Mouse (Mus musculus): ENCODE results near the gene Pwwp2a. TPM values are rescaled to one million over a fixed set of nuclear protein-coding genes. Genes with fewer than 3 reads are reported as not detected.

The Pwwp2a gene
- total RNA-seq, 2 experiments from 2014 or later: 56.7 to 58.3 TPM

GRCm38 (mm10) chr11:43705751-43706150 is 24.0 kb downstream of the Pwwp2a start:
- DNase-seq (ENCODE audit: low spot score in 2 of 2): no peak

GRCm38 (mm10) chr11:43708409-43708808 is 26.6 kb downstream of the Pwwp2a start:
- intact Hi-C loops (cut with DNase I): no loop called here
- no peak for DNase-seq (ENCODE audit: low spot score in 2 of 2)

More at GRCm38 (mm10) chr11:43705751-43706150, 24.0 kb downstream of the Pwwp2a start:
- intact Hi-C loops (cut with DNase I): no loop called here

GRCm38 (mm10) chr11:43712178-43712577 is 30.4 kb downstream of the Pwwp2a start:
- DNase-seq (ENCODE audit: low spot score in 2 of 2): peak; percentile 31 to 33
- intact Hi-C loops (cut with DNase I): no loop called here

GRCm38 (mm10) chr11:43723411-43723810 is 41.6 kb downstream of the Pwwp2a start:
- intact Hi-C loops (cut with DNase I): loop anchor here (10.0 kb wide), 1 partner anchor 229 kb away; no protein-coding TSS in a partner anchor

GRCm38 (mm10) chr11:43727796-43728195 is 46.0 kb downstream of the Pwwp2a start:
- no peak for DNase-seq (ENCODE audit: low spot score in 2 of 2)
- intact Hi-C loops (cut with DNase I): loop anchor here (10.0 kb wide), 1 partner anchor 233 kb away; no protein-coding TSS in a partner anchor

More at GRCm38 (mm10) chr11:43723411-43723810, 41.6 kb downstream of the Pwwp2a start:
- no peak for DNase-seq (ENCODE audit: low spot score in 2 of 2)

GRCm38 (mm10) chr11:43728737-43729301 is 47.0 kb downstream of the Pwwp2a start:
- DNase-seq (ENCODE audit: low spot score in 2 of 2): no peak
- intact Hi-C loops (cut with DNase I): loop anchor here (10.0 kb wide), 1 partner anchor 234 kb away; no protein-coding TSS in a partner anchor

- peak; percentile 98 to 99 for DNase-seq (ENCODE audit: low spot score in 2 of 2)
- intact Hi-C loops (cut with DNase I): no loop called here
Observed at GRCm38 (mm10) chr11:43747233-43748226, 65.7 kb downstream of the Pwwp2a start, which contains the start of gene Ttc1. Gene Ttc1, minus strand, starts transcription at chr11:43748008.

GRCm38 (mm10) chr11:43751542-43751941 is 69.7 kb downstream of the Pwwp2a start:
- no peak for DNase-seq (ENCODE audit: low spot score in 2 of 2)
- intact Hi-C loops (cut with DNase I): no loop called here

GRCm38 (mm10) chr11:43754568-43754967 is 72.8 kb downstream of the Pwwp2a start:
- intact Hi-C loops (cut with DNase I): no loop called here

GRCm38 (mm10) chr11:43755411-43755810 is 73.6 kb downstream of the Pwwp2a start:
- intact Hi-C loops (cut with DNase I): no loop called here

More at GRCm38 (mm10) chr11:43754568-43754967, 72.8 kb downstream of the Pwwp2a start:
- DNase-seq (ENCODE audit: low spot score in 2 of 2): no peak

GRCm38 (mm10) chr11:43758436-43758835 is 76.6 kb downstream of the Pwwp2a start:
- DNase-seq (ENCODE audit: low spot score in 2 of 2): no peak
- intact Hi-C loops (cut with DNase I): no loop called here

More at GRCm38 (mm10) chr11:43755411-43755810, 73.6 kb downstream of the Pwwp2a start:
- no peak for DNase-seq (ENCODE audit: low spot score in 2 of 2)

GRCm38 (mm10) chr11:43766922-43767648 is 85.3 kb downstream of the Pwwp2a start:
- intact Hi-C loops (cut with DNase I): loop anchor here (1.0 to 5.0 kb wide), 2 partner anchors 564 to 685 kb away; no protein-coding TSS in a partner anchor
- peak; percentile 80 to 84 for DNase-seq (ENCODE audit: low spot score in 2 of 2)

GRCm38 (mm10) chr11:43767749-43768148 is 86.0 kb downstream of the Pwwp2a start:
- DNase-seq (ENCODE audit: low spot score in 2 of 2): no peak
- intact Hi-C loops (cut with DNase I): loop anchor here (1.0 to 5.0 kb wide), 2 partner anchors 564 to 685 kb away; no protein-coding TSS in a partner anchor

GRCm38 (mm10) chr11:43770110-43770509 is 88.3 kb downstream of the Pwwp2a start:
- DNase-seq (ENCODE audit: low spot score in 2 of 2): no peak
- intact Hi-C loops (cut with DNase I): no loop called here

Other genes with a start within 250 kb of the Pwwp2a start
- gene Slu7, start 248.3 kb upstream of the Pwwp2a start, total RNA-seq (2021): 10 to 100 TPM; 43.7 to 48.9 TPM
- gene C1qtnf2, start 207.7 kb upstream of the Pwwp2a start, total RNA-seq (2021): 1 to 10 TPM; 3.6 to 3.8 TPM
- gene Ccnjl, start 153.2 kb upstream of the Pwwp2a start, total RNA-seq (2021): 1 to 10 TPM; 5.6 to 6.2 TPM
- gene 4933415A04Rik, start 95.0 kb upstream of the Pwwp2a start, total RNA-seq (2021): 1 to 10 TPM; 1.1 TPM
- not detected for gene Fabp6, start 80.5 kb upstream of the Pwwp2a start, total RNA-seq (2021)
- gene Ttc1, start 66.0 kb downstream of the Pwwp2a start, total RNA-seq (2021): 10 to 100 TPM; 53.9 to 58.5 TPM
- 10 to 100 TPM; 21.7 to 27.9 TPM for gene Adra1b, start 219.2 kb downstream of the Pwwp2a start, total RNA-seq (2021)

All from left cerebral cortex, postnatal 14 days (tissue).